Mouse (Mus musculus) fibroblast of lung, adult 2 months (primary cell): ENCODE measurements around the gene Dab2.

ENCODE experiments used
- DNase-seq: peaks from one replicate; pipeline ENCODE4 v3.0.0-alpha.2; 2011; ENCODE audit warnings: low read depth

Gene Dab2

GRCm38 (mm10) chr15:6468845-6469244 is 169.3 kb downstream of the Dab2 start:
- no peak for DNase-seq

- DNase-seq, result no peak
Measured at GRCm38 (mm10) chr15:6469384-6469783, 169.8 kb downstream of the Dab2 start.

- DNase-seq, result no peak
Measured at GRCm38 (mm10) chr15:6483561-6483960, 184.0 kb downstream of the Dab2 start.
